Mouse (Mus musculus) layer of hippocampus, postnatal 10 days (tissue): ENCODE data around the gene Aimp1. TPM values are rescaled to one million over a fixed set of nuclear protein-coding genes. Genes with fewer than 3 reads are reported as not detected.

Experiments used
- total RNA-seq, 2 experiments: library from RNA; stranded (reverse); gene quantifications; 2 replicates each; pipeline ENCODE4 v1.2.3; 2021

The Aimp1 gene
- total RNA-seq, 2 experiments from 2014 or later, result 53.0 to 57.0 TPM

Other genes with a start within 250 kb of the Aimp1 start
- not detected for gene Gimd1, start 54.5 kb downstream of the Aimp1 start, total RNA-seq
- 10 to 100 TPM; 36.6 to 37.7 TPM for gene Tbck, start 226 bp downstream of the Aimp1 start, total RNA-seq